Mouse (Mus musculus) midbrain, embryonic 11.5 days (tissue): ENCODE results near the gene Sdk2. TPM values are rescaled to one million over a fixed set of nuclear protein-coding genes. Genes with fewer than 3 reads are reported as not detected.

ENCODE experiments used
- ATAC-seq: fragments of 200-750 bp; cut with Nextera tagmentation; 2 replicates; pipeline ENCODE4 v1.8.0; 2017; ENCODE audit warnings: moderate TSS enrichment, moderate library complexity; ENCODE audit not compliant: low FRiP score
- DNase-seq: peaks from one replicate; pipeline ENCODE4 v3.0.0; 2015; ENCODE audit warnings: low spot score; ENCODE audit errors: missing footprints
- H3K27ac ChIP-seq: fragments of 300-500 bp; sonication (generic); 2 replicates; pipeline ENCODE4 v1.5.1; 2014; ENCODE audit warnings: low read depth, low read length
- H3K27me3 ChIP-seq: fragments of 300-500 bp; sonication (generic); 2 replicates; pipeline ENCODE4 v1.6.1; 2014; ENCODE audit warnings: mild to moderate bottlenecking, low read length, moderate library complexity, mixed read lengths; ENCODE audit not compliant: control insufficient read depth, insufficient read depth
- H3K36me3 ChIP-seq: fragments of 300-500 bp; sonication (generic); 2 replicates; pipeline ENCODE4 v1.6.1; 2014; ENCODE audit warnings: mild to moderate bottlenecking, low read length, moderate library complexity, mixed read lengths; ENCODE audit not compliant: control insufficient read depth, insufficient read depth
- H3K4me1 ChIP-seq: fragments of 300-500 bp; sonication (generic); 2 replicates; pipeline ENCODE4 v1.6.1; 2014; ENCODE audit warnings: low read length; ENCODE audit not compliant: control insufficient read depth, insufficient read depth
- H3K4me2 ChIP-seq: fragments of 300-500 bp; sonication (generic); 2 replicates; pipeline ENCODE4 v1.6.1; 2014; ENCODE audit warnings: mild to moderate bottlenecking, moderate library complexity
- H3K4me3 ChIP-seq: fragments of 300-500 bp; sonication (generic); 2 replicates; pipeline ENCODE4 v1.5.1; 2014; ENCODE audit warnings: low read depth, low read length
- H3K9ac ChIP-seq: fragments of 300-500 bp; sonication (generic); 2 replicates; pipeline ENCODE4 v1.6.1; 2014; ENCODE audit warnings: low read length
- H3K9me3 ChIP-seq: fragments of 300-500 bp; sonication (generic); 2 replicates; pipeline ENCODE4 v1.6.1; 2016; ENCODE audit warnings: low read length; ENCODE audit not compliant: control insufficient read depth
- WGBS: fragments of 180-500 bp; shearing (Covaris S2); extraction: QIAGEN DNeasy Blood & Tissue Kit; methylation state at CpG from one replicate; pipeline ENCODE4 v1.1.7; 2014; 5-methylcytosine and 5-hydroxymethylcytosine counted together
- polyA plus RNA-seq: library from polyadenylated mRNA; unstranded; fragments of >200 nt; fragmentation: Nextera tagmentation; extraction: Ambion mirVana; gene quantifications from 2 replicates; pipeline ENCODE4 v1.2.1, GENCODE M21; 2014

Gene Sdk2
- polyA plus RNA-seq, 1 experiment from 2014 or later, result 2.6 TPM

DNA sequence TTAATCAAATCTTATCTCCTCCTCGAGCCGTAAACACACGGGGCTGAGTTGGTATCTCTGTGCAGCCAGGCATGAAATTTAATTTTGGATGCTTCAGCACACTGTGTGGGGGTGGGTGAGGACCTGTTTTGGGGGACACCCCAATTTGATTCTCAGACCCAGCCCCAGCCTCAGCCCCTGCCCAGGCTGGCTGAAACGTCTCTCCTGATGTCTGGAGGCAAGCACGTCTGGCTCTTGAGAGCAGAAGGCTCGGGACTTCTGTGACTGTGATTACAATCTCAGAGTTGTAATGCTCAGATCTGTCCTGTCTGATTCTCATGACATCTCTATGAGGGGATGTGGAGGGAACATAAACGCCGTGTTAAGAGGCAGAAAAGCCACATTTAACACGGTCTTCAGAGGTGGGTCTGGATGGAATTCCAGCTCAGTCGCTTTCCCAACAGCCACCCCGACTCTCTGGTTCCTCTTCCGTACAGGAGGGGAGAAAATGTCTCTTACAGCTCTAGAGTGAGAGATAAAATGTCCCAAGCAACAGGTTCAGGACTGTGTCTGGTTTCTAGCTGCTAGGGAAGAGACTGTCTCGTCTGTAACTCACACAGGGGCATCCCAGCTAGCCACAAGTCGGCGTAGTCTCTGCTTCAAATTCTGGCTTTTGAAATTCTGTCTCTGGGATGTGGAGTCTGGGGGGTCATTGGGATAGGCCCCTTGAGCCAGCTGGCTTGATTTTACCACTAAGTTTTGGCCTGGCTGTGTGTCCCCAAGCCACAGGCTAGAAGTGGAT lies 50.5 kb downstream of the Sdk2 start:
- peak; percentile 93 for DNase-seq
- peaks cover 42% of the 10 kb centered on the region for H3K4me1 ChIP-seq

DNA sequence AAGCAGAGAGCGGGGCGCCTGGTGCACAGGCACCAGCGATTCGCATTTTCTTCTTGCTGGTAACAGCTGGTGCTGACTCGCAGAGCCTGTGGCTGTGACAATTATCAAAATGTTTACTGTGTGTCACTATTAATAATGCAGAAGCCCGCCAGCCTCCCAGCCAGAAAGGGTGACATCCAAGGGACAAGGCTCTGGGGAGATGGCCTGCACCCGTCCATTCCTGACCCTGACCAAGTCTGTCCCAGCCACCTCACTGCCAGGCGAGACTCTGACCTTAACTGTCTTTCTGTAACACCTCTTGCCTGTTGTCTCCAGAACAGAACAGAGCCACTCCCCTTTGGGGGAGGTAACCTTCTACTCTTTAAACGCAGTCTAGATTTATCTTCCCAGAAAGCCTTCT lies 55.3 kb downstream of the Sdk2 start:
- no peaks in the 10 kb centered on the region for H3K36me3 ChIP-seq
- H3K9ac ChIP-seq, result no peak overlapping the region
- no peak overlapping the region for H3K4me2 ChIP-seq
- 67% methylated on average over 9 of the region's 9 CpGs for WGBS
- no peak overlapping the region for H3K27ac ChIP-seq
- ATAC-seq (no peak), DNase-seq (no peak)
- no peaks in the 10 kb centered on the region; the same call in 1 of the 2 replicates for H3K27me3 ChIP-seq
- no peak overlapping the region for H3K4me3 ChIP-seq
- peaks cover 21% of the 10 kb centered on the region for H3K4me1 ChIP-seq
- no peaks in the 10 kb centered on the region for H3K9me3 ChIP-seq

More for the DNA sequence above, 50.5 kb downstream of the Sdk2 start:
- H3K9me3 ChIP-seq, result no peaks in the 10 kb centered on the region
- H3K36me3 ChIP-seq, result no peaks in the 10 kb centered on the region
- H3K9ac ChIP-seq, result peak overlapping the region; percentile 36; the same call in 1 of the 2 replicates
- 22% methylated on average over 15 of the region's 15 CpGs for WGBS
- no peak for ATAC-seq
- peaks cover 2% of the 10 kb centered on the region for H3K27me3 ChIP-seq
- H3K27ac ChIP-seq, result peak overlapping the region; percentile 63
- H3K4me2 ChIP-seq, result 0 out of 2 replicates have a peak overlapping the region, but pooled peaks have one; percentile 20
- no peak overlapping the region for H3K4me3 ChIP-seq

DNA sequence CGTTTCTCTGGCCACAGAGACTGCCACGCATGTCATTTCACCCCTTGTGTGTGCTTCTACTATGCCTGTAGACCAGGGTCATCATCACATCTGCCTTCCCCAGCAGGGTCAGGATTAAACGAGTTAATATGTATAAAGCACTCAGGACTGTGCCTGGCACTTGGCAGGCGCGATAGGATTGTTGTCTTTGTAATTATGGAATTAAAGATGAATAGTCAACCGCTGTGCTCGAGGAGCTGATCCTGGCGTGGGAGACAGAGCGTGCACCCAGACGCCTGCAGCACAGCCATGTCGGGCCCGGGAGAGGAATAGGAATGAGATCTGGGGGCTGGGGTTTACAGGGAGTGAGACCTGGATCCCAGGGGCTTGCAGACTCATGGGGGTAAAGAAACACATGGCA lies 61.0 kb downstream of the Sdk2 start:
- 15% methylated on average over 12 of the region's 12 CpGs for WGBS
- peak; percentile 80 for ATAC-seq
- no peak overlapping the region for H3K4me3 ChIP-seq
- no peak for DNase-seq
- no peak overlapping the region; the same call in 1 of the 2 replicates for H3K27ac ChIP-seq
- no peaks in the 10 kb centered on the region for H3K9me3 ChIP-seq
- H3K27me3 ChIP-seq, result no peaks in the 10 kb centered on the region
- no peaks in the 10 kb centered on the region for H3K36me3 ChIP-seq
- H3K4me2 ChIP-seq, result peak overlapping the region; percentile 15; the same call in 1 of the 2 replicates
- peaks cover 13% of the 10 kb centered on the region for H3K4me1 ChIP-seq
- H3K9ac ChIP-seq, result peak overlapping the region; percentile 20; the same call in 1 of the 2 replicates

DNA sequence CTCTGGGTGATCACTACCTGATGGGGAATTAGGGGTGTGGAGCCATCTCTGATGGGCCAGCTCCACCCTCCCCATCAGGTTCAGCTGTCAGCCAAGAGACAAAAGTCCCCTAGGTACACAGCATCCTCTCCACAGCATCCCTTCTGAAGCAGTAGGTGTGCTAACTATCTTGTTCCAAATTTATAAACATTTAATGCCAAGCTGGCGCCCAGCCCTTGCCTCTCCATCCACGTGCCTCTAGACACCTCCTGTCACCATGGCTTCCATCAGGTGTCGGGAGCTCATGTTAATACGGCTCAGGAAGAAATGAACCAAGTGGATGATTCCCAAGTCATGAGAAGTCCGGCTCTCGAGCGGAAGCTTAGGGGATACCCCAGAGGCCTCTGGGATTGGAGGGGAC lies 62.2 kb downstream of the Sdk2 start:
- no peak overlapping the region for H3K4me3 ChIP-seq
- no peak overlapping the region for H3K9ac ChIP-seq
- H3K27ac ChIP-seq, result no peak overlapping the region
- no peak overlapping the region for H3K4me2 ChIP-seq
- ATAC-seq (no peak), DNase-seq (no peak)
- H3K4me1 ChIP-seq, result peaks cover 13% of the 10 kb centered on the region
- no peaks in the 10 kb centered on the region for H3K36me3 ChIP-seq
- no peaks in the 10 kb centered on the region for H3K9me3 ChIP-seq
- H3K27me3 ChIP-seq, result no peaks in the 10 kb centered on the region
- WGBS, result 89% methylated on average over 7 of the region's 7 CpGs

DNA sequence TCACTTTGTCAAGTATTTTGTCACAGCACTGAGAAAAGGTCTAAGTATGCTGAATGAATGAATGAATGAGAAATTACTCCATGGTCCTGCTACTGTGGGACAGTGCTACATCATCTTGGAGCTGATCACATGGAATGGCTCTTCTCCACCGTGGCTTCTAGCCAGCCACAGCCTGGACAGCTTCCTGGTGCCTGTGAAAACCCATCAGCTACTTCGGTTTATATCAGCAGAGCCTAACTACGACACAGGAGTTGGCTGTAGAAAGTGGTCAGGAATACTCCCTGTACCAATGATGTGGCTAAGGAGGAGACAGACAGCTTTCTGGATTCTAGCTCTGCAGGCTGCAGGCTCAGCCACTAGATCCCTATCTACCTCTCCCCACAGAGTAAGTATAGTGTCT lies 63.7 kb downstream of the Sdk2 start:
- no peak overlapping the region for H3K4me3 ChIP-seq
- H3K4me2 ChIP-seq, result no peak overlapping the region
- H3K36me3 ChIP-seq, result no peaks in the 10 kb centered on the region
- no peak for DNase-seq
- no peaks in the 10 kb centered on the region for H3K27me3 ChIP-seq
- peaks cover 13% of the 10 kb centered on the region for H3K4me1 ChIP-seq
- no peak for ATAC-seq
- H3K9ac ChIP-seq, result no peak overlapping the region
- WGBS, result 89% methylated on average over 3 of the region's 3 CpGs
- no peak overlapping the region for H3K27ac ChIP-seq
- no peaks in the 10 kb centered on the region for H3K9me3 ChIP-seq

DNA sequence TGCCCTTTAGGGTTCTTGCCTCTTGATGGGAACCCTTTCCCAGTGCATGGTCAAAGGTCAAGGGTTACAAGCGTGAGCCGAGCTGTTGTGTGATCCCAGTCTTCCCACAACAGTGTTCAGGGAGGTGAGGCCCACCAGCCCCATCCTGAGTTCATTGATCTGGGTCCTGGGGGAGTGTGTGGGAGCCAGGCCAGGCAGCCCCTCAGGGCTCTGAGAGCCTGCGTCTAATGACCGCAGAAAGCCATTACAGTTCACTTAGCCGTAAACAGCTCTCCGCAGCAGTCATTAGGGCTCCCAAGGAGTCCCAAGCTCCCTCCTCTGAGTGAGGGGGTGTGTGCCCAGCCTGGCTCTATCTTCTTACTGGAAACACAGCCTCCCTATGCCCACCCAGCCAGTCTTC lies 66.8 kb downstream of the Sdk2 start:
- 71% methylated on average over 6 of the region's 6 CpGs for WGBS
- H3K4me2 ChIP-seq, result no peak overlapping the region
- DNase-seq, result no peak
- no peaks in the 10 kb centered on the region for H3K27me3 ChIP-seq
- no peak for ATAC-seq
- no peaks in the 10 kb centered on the region for H3K4me1 ChIP-seq
- no peak overlapping the region for H3K4me3 ChIP-seq
- no peak overlapping the region for H3K27ac ChIP-seq
- no peaks in the 10 kb centered on the region for H3K36me3 ChIP-seq
- H3K9ac ChIP-seq, result no peak overlapping the region
- no peaks in the 10 kb centered on the region for H3K9me3 ChIP-seq

DNA sequence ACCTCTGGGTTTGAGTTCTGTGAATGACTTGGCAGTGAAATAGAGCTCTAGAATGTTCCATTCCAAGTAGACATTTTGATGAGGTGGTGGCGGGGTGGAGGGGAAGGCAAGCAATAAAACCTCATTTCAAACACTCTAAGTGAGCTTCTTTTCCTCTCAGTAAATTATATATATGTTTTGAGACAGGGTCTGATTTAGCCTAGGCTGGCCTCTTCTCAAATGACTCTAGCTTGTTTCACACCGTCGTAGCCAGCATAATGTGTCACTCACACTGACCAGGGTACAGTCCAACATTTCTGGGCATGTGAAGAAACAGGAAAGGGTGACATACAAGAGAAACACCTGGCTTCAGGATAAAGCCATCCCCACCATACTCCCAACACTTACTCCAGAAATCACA lies 68.1 kb downstream of the Sdk2 start:
- H3K27me3 ChIP-seq, result no peaks in the 10 kb centered on the region
- H3K9ac ChIP-seq, result no peak overlapping the region
- no peak overlapping the region for H3K27ac ChIP-seq
- no peaks in the 10 kb centered on the region for H3K36me3 ChIP-seq
- ATAC-seq (no peak), DNase-seq (no peak)
- H3K4me3 ChIP-seq, result no peak overlapping the region
- 93% methylated on average over 3 of the region's 3 CpGs for WGBS
- no peak overlapping the region for H3K4me2 ChIP-seq
- no peaks in the 10 kb centered on the region for H3K9me3 ChIP-seq
- H3K4me1 ChIP-seq, result no peaks in the 10 kb centered on the region

DNA sequence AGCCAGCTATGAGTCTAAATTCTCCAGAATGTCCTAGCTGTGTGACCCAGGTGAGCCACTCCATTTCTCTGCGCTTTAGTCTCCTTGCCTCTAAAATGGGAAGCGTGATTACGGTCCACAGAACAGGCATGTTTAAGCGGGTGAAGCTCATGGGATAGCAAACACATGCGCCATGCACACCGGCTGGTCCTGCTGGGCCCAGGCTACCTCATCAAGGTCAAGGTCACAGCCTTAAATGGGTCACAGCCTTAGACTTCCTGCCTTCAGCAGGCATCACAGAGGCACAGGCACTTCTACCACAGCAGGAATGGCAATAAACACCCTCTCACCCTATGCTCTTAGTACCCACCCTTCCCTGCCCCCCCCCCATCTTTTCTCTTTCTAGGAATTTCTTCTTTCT lies 72.9 kb downstream of the Sdk2 start:
- Histone ChIP-seq H3K27ac (no peak overlapping the region), H3K9me3 (no peaks in the 10 kb centered on the region), H3K4me2 (no peak overlapping the region), H3K27me3 (no peaks in the 10 kb centered on the region), H3K4me3 (no peak overlapping the region), H3K4me1 (peaks cover 11% of the 10 kb centered on the region), H3K36me3 (no peaks in the 10 kb centered on the region), H3K9ac (no peak overlapping the region)
- no peak for DNase-seq
- WGBS, result 94% methylated on average over 6 of the region's 6 CpGs
- no peak for ATAC-seq

DNA sequence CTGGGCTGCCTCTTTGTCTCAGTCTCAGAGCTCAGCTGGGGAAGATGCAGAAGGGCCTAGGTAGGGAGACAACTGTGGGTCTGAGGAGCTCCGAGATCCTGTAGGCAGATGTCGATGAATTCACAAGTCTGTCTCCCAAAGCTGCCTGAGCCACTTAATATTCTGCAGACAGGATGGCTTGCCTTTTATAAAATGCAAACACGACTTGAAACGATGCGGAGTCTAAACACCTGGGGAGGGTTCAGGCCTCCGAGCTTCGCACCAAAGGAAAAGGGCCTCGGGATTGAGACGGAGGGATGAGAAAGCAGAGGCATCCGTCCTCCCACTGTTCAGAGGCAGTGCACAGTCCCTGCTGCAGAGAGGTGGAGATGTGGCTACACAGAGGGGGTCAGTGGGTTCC lies 74.0 kb downstream of the Sdk2 start:
- Histone ChIP-seq H3K4me3 (no peak overlapping the region), H3K4me2 (no peak overlapping the region), H3K27me3 (no peaks in the 10 kb centered on the region), H3K9me3 (no peaks in the 10 kb centered on the region), H3K9ac (peak overlapping the region; percentile 20; the same call in 1 of the 2 replicates), H3K36me3 (no peaks in the 10 kb centered on the region), H3K4me1 (peaks cover 11% of the 10 kb centered on the region), H3K27ac (no peak overlapping the region)
- ATAC-seq (no peak), DNase-seq (peak; percentile 64)
- 60% methylated on average over 10 of the region's 10 CpGs for WGBS
